Mouse (Mus musculus): ENCODE results near the gene Babam2.

DNA sequence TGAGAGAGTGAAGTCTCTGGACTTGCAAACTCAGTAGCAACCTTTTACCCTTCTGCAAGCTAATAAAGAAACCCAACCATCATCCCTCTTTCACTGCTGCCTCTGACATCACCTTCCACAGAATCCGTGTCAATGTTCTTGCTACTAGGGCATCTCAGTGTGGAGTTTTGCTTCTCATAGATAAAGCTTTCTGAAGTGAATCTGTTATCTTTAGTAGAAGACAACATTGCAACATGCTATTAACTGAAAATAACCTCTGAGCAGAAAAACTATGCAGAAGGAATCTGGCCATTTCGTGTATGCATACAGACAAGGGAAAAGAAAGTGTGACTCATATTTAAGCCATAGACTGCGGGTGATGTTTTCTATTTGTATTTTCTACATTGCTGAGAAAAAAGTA, 168.6 kb downstream of the Babam2 start:
- no peak for TF ChIP-seq CTCF (conservative IDR thresholded peaks at IDR 0.05; ENCODE audit: insufficient read depth, insufficient read length, low read depth, low read length)
- no peak for TF ChIP-seq POLR2A (IDR thresholded peaks at IDR 0.05; ENCODE audit: low read depth, low read length)

Measured in kidney, adult 2 months (tissue).